Mouse (Mus musculus) Muller cell, postnatal 12 days (primary cell): ENCODE data around the gene Hlcs.
A peak's percentile ranks its signal among the peaks of the same experiment; 100 is the strongest.

Experiments
- DNase-seq: peaks from one replicate; pipeline ENCODE4 v3.0.0-alpha.2; 2015; ENCODE audit errors: inconsistent ontology term

Hlcs gene

DNA sequence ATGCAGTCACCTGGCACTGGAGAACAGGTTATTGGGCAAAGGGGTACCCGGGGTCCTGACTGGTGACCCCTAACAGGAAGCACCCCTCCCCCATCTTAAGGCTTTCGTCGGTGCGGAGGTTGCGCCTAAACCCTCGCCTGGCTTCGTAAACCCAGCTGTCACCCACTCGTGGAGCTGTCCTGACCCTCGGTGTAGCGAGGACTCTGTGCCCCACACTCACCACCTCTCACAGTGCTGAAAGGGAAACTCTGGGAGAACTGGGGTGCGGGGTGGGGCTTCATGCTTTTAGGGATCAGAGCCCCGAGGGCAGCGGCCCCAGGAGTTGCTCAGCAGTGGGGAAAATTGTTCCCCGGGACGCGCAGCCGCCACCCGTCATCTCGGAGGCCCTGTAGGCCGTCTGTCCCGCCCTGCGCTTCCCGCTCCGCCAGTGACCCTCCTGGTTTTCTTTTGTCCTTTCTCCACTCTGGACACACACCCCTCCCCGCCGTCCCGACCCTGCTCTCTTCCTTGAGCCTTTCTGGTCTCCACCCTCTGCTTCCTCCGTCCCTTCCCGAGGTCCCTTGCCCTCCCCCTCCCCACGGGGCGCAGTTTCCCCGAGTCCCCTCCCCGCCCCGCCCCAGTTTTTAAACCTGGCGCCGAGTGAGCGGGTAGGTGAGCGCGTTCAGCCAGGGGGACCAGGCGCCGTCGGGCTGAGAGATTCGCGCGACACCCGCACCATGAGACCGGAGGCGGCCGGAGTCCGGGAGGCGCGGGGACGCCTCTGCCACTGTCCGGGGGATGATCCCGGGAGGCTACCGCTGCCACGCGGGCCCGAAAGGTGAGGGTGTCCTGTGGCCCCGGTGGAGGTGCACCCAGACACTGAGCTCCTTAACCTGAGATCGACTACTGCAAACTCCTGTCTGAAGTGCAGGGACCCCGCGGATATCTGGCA, 14.7 kb upstream of the Hlcs start, which contains the start of gene Ripply3:
Ripply3 (plus strand) TSS at position 640 of the 931 bp plus-strand sequence.
- peak; percentile 61 for DNase-seq

DNA sequence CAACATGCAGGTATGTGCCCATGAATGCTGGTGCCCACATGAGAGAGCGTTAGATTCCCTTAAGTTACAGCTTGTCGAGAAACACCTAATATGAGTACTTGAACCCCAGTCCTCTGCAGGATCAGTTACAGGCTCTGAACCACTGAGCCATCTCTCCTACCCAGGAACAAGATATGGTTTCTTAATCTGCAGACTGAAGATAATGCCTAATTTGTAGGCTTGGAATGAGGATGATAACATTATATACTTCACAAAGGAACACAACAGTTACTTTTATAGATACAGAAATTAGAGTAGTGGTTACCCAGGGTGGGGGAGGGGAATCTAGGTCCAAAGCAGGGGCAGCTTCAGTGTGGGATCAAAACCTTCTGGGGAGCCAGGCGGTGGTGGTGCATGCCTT, 12.6 kb upstream of the Hlcs start:
- no peak for DNase-seq

DNA sequence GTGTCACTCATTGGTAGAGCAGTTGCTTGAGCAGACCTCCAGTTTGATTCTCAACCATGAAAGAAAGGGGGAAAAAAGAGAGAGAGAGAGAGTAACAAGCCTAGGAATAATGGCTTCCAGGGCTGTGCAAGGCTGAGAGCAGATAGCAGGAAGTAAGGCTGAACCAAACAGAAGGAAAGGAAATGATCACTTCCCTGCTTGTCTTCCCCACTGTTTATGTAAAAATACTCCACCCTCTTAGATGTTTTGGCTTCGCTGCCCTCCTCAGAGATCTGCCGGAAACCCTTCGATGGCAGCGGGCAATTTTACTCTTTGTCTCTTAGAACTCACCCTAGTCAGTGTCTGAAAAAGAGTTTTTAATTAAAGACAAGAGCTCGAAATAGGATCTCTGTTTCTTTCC, 10.3 kb upstream of the Hlcs start:
- DNase-seq: no peak

- no peak for DNase-seq
Measured at GRCm38 (mm10) chr16:94320223-94320622, 6.9 kb upstream of the Hlcs start.

DNA sequence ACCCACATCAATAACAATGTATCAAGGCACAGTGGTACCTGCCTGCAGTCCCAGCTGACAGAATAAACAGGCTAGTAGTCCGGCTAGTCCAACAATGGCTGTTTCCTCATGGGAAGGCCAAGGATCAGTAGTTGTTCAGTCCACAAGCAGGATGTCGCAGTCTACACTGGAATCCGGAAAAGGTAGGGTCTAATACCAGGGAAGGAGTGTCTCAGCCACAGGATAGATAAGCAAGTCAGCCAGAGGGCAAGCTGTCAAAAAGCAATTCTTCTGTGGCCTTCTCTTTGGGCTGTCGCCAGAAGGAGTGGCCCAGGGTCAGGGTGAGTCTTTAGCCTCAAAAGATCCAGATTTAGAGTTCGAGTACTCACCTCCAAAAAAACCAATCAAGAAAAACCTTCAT, 4.4 kb upstream of the Hlcs start:
- DNase-seq: no peak

DNA sequence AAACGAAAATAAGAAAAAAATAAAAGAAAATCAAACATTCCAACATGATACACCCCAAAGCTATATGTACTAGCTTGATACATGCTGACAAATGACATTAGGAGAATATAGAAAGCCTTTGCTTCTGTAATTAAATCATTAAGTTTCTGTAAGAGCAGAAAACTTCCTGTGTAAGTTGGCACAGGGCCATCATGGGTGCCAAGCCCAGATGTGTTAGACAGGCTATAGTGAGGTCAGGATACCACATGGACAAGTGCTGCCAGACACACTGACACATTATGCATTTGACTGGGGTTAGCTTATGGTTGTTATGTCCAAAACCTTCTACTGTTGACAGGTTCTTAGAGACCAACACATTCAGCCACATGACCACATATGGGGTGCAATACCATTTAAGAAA, 1.8 kb upstream of the Hlcs start:
- DNase-seq: no peak

DNA sequence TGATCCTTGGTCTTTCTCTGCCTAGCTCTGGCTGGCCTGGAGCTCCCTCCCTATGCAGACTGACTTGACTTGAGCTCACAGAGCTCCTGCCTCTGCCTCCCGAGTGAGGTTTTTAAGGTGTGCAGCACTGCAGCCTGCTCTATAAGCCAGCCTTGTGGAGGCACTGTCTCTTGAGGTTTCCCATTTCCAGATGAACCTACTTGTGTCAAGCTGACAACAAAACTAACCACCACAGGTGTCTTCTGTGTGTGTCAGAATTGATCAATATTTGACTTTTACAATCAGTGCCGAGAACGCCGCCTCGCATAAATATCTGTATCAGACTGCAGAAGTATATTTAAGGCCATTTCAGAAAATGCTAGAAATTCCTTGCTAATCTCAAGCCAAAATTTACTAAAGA, 1.3 kb upstream of the Hlcs start:
- no peak for DNase-seq

DNA sequence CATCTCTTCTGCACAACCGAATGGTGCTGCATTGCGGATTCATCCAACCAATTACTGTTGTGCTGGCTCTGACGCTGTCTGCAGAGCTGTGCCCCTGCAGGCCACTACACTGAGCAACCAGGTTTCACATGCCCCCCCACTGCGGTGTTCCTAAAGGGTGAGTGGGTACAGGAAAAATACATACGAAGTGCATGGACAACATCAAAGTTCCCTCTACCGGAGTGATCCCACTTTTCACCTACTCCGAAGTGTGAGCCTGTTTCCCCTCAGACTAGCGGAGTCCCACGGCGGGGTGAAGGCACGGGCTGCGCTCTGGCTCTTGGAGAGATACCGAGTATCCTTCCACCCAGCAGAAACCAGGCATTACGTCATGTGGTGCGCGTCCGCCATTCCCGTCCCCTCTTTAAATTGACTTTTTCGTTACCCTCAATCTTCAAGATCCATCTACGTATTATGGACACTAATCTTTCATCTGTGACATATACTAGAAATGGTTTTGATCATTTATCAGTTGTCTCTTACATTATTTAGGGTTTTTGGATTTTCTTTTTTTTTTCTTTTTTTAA, 625 bp downstream of the Hlcs start:
- peak; percentile 98 for DNase-seq

DNA sequence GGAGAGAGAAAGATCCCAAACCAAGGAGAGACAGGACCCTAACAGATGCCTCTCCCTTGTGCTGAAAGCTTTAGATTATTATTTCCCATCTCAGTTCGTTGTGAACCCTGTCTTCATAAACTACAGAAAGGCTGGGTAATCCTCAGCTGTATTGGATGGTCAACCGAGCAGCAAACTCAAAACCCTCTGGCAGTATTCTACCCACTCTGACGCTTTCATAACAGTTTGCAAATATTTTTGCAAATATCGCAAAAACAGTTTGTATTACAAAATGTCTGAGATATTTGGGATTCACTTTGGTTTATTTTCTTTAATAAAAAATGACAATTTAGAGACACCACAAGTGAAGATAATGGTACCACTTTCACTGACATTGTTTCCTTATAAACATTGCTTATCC, 1.4 kb downstream of the Hlcs start:
- no peak for DNase-seq

GRCm38 (mm10) chr16:94311416-94311815, 2.0 kb downstream of the Hlcs start:
- no peak for DNase-seq

DNA sequence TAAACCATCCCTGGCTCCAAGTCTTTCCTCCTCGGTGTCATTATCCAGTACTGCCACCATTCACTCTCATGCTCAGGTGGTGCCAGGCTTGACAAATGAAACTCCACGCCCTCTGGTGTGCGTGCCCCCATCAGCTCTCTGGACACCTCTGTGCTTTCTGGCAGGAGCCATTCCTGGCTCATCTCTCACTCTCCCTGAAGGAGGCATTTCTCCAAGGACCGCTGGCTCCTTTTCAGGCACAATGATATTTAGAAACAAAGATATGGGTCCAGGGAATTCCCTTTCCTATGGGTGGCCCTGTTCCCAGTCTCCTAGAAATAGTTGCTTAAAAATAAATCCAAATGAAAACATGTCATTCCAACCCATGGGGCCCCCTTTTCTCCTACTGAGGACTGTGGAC, 4.3 kb downstream of the Hlcs start:
- DNase-seq: no peak

GRCm38 (mm10) chr16:94307942-94308341, 5.4 kb downstream of the Hlcs start:
- peak; percentile 61 for DNase-seq

GRCm38 (mm10) chr16:94307526-94307925, 5.8 kb downstream of the Hlcs start:
- DNase-seq: peak; percentile 55

GRCm38 (mm10) chr16:94303203-94303535, 10.2 kb downstream of the Hlcs start:
- DNase-seq: no peak

- peak; percentile 57 for DNase-seq
Measured at GRCm38 (mm10) chr16:94302274-94303202, 10.8 kb downstream of the Hlcs start.

DNA sequence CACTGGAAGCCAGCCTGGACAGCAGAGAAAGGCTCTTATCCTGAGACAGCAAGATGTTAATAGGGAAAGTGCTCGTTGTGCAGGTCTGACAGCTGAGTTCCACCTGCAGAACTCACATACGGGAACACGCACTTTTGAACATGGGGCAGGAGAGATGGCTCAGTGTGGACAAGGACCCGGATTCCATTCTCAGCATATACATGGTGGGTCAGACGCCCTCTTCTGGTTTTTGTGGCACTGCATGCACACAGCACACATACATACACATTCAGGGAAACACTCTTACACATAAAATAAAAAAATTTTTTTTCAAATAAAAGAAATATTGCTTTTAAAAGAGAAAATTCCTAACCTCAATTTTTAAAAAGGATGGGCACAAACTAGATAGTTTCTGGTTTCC, 11.7 kb downstream of the Hlcs start:
- no peak for DNase-seq

GRCm38 (mm10) chr16:94301194-94301593, 12.2 kb downstream of the Hlcs start:
- no peak for DNase-seq

GRCm38 (mm10) chr16:94299210-94299609, 14.2 kb downstream of the Hlcs start:
- no peak for DNase-seq

DNA sequence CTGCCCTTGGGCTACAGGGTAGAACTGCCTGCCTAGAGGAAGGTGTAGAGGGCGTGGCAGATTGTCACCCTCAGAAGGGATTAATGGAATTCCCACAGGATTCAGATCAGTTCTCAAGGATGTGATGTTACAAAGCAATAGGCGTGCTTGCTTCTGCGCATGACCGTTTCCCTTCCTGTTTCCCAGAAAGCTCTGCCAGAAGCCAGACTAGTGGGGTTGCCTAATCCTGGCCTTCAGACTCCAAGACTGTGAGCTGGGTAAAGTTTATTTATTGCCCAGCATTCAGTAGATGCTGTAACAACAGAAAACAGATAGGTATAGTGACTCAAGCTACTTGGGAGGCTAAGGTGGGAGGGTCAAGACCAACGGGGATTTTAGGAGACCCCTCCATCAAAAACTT, 15.3 kb downstream of the Hlcs start:
- DNase-seq: no peak

DNA sequence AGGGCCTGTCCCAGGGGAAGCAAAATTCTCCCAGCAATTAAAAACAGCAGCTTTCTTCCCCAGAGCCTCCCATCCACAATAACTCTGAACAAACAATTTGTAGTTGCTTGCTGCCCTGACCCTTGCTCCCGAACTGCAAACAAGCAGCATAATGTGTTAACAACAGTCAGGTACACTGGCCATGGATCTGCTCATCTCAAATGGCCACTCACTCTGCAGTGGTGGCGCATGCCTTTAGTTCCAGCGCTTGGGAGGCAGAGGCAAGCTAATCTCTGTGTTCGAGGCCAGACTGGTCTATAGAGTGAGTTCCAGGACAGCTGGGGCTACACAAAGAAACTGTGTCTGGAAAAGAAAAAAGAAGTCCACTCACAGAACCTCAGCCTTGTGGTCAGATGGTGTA, 22.2 kb downstream of the Hlcs start:
- DNase-seq: no peak

DNA sequence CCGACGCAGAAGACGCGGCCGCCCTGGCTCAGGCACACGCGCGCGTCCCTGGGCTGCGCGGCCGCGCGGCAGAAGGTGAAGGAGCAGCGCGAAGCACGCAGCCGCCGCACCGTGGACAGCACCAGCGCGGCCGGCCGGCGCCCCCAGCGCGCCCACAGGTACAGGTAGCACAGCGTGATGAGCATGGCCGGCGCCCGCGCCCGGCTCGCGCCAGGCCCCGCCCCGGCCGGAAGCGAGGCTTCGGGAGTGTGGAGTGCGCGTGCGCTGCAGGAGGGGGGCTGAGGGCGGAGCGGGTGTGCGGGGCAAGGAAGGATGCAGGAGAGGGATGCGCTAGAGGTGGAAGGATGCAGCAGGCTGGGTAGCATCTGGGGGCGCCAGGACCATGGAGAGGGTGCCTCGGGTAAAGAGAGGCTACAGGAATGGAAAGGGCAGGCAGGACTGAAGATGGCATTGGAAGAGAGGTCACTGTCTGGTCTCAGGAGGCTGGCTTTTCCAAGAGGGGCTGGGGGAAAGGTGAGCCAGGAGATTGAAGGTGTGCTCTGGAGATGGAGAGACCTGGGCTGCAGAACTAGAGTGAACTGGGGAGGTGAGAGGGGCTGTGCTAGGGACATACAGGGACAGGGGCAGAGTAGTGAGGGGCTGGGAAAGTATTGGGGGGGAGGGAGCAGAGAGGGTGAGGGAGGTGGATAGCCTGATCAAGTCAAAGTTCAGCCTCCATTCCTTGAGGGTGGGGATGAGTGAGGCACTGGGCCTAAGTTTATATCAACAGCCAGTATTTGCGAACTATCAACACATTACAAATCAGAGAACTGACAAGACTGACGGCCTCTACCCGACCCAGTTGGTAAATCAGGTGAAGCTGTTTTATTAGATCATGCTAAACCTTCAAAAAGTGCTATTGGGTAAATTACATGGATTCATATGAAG, 23.0 kb downstream of the Hlcs start:
- peak; percentile 80 for DNase-seq
